8 mouse cellular contexts compared by ENCODE assay signal in genomic region chr11:53762827-53763495, GRCm38 (mm10). TPM values are rescaled to one million over a fixed set of nuclear protein-coding genes. Genes with fewer than 3 reads are reported as not detected.
DNase-seq lines count a peak whose midpoint lies in the region; ATAC-seq and TF ChIP-seq lines count a peak whose summit lies in the region.

No protein-coding gene starts in this region.

- peak overlapping the region; percentile 93 for H3K27ac ChIP-seq in heart, embryonic 15.5 days
- peak overlapping the region; percentile 99 for H3K27ac ChIP-seq in lung, postnatal 0 days (ENCODE audit: low read length)

- H3K9me3 ChIP-seq in heart, embryonic 15.5 days (replicated peaks), result no peaks in the 10 kb centered on the region
- no peaks in the 10 kb centered on the region for H3K9me3 ChIP-seq in lung, postnatal 0 days (ENCODE audit: low read length)

- no peaks in the 10 kb centered on the region for H3K36me3 ChIP-seq in heart, embryonic 15.5 days
- no peaks in the 10 kb centered on the region for H3K36me3 ChIP-seq in lung, postnatal 0 days (ENCODE audit: insufficient read depth, low read length)

- no peak for TF ChIP-seq CTCF in lung, postnatal 0 days (IDR thresholded peaks at IDR 0.05)

- peak overlapping the region; percentile 75 for H3K4me2 ChIP-seq in heart, embryonic 15.5 days
- H3K4me2 ChIP-seq in lung, postnatal 0 days (replicated peaks; ENCODE audit: low read depth, low read length), result peak overlapping the region; percentile 63

- TF ChIP-seq EP300 in lung, postnatal 0 days (IDR thresholded peaks at IDR 0.05), result peak; percentile 69

- peak; percentile 16 for ATAC-seq in CD4-positive, CD25-positive, alpha-beta regulatory T cell, adult 4 months
- 0 out of 2 replicates have a peak, but pooled peaks have one; percentile 12 for ATAC-seq in erythroblast, adult 5-6 weeks (replicated peaks; ENCODE audit: low FRiP score, poor library complexity, severe bottlenecking)
- ATAC-seq in heart, embryonic 15.5 days (replicated peaks; ENCODE audit: insufficient number of reproducible peaks, insufficient read depth, low FRiP score, low read depth), result peak; percentile 8; the same call in 1 of the 2 replicates
- ATAC-seq in lung, postnatal 0 days, result peak; percentile 56

- peak overlapping the region; percentile 63 for H3K9ac ChIP-seq in heart, embryonic 15.5 days
- H3K9ac ChIP-seq in lung, postnatal 0 days (replicated peaks; ENCODE audit: low read depth), result peak overlapping the region; percentile 48

- peak; percentile 64 to 85 for DNase-seq in adrenal gland, postnatal 4 days (ENCODE audit: low spot score in 2 of 2)
- peak; percentile 96 for DNase-seq in kidney, postnatal 10 days
- peak; percentile 96 for DNase-seq in lung, postnatal 0 days (ENCODE audit: low spot score)
- peak; percentile 86 for DNase-seq in ovary, postnatal 14 days (ENCODE audit: low spot score)
- DNase-seq in urinary bladder, adult 18-20 months (ENCODE audit: low spot score in 2 of 2), result peak; percentile 83 to 84

- peak overlapping the region; percentile 44 for H3K4me3 ChIP-seq in heart, embryonic 15.5 days
- H3K4me3 ChIP-seq in lung, postnatal 0 days (ENCODE audit: low read depth, low read length), result peak overlapping the region; percentile 30

- 2% methylated on average over 23 of the region's 23 CpGs for WGBS in heart, embryonic 15.5 days
- under 1% methylated on average over 23 of the region's 23 CpGs for WGBS in lung, postnatal 0 days

- H3K27me3 ChIP-seq in heart, embryonic 15.5 days, result no peaks in the 10 kb centered on the region
- H3K27me3 ChIP-seq in lung, postnatal 0 days (replicated peaks; ENCODE audit: insufficient read depth, low read length), result no peaks in the 10 kb centered on the region

- peaks cover 59% of the 10 kb centered on the region for H3K4me1 ChIP-seq in heart, embryonic 15.5 days (replicated peaks)
- H3K4me1 ChIP-seq in lung, postnatal 0 days (ENCODE audit: insufficient read depth, low read depth, low read length), result peaks cover 33% of the 10 kb centered on the region

RNA-seq across cellular contexts. Expression of gene Irf1, which starts 6.9 kb away (rescaled TPM):
- polyA plus RNA-seq in CD4-positive, CD25-positive, alpha-beta regulatory T cell, adult 4 months (2017; shearing (Covaris generic)), result 100 to 1,000 TPM; 310 to 397 TPM
- total RNA-seq in adrenal gland, postnatal 4 days (2021), result 10 to 100 TPM; 33.6 to 40.2 TPM
- total RNA-seq in erythroblast, adult 5-6 weeks (2015; ENCODE audit: low replicate concordance), result 8.8 and 17.8 TPM in 2 replicates
- total RNA-seq in erythroblast, adult 5-6 weeks (2017; ENCODE audit: low replicate concordance), result 15.9 and 22.7 TPM in 2 replicates
- polyA plus RNA-seq in heart, embryonic 15.5 days (2015; fragmentation: Nextera tagmentation; extraction: Ambion mirVana), result 10.2 and 24.9 TPM in 2 replicates
- polyA plus RNA-seq in lung, postnatal 0 days (2015; fragmentation: Nextera tagmentation; extraction: Ambion mirVana), result 52.5 and 64.9 TPM in 2 replicates

RNA-seq across cellular contexts. Expression of gene Gm17334, which starts 10.0 kb away (rescaled TPM):
- polyA plus RNA-seq in CD4-positive, CD25-positive, alpha-beta regulatory T cell, adult 4 months (2017; shearing (Covaris generic)), result 1 to 10 TPM; 6.1 to 9.8 TPM
- 1 to 10 TPM in 1 of 2 experiments, under 1 TPM in 1; 0.82 to 1.1 TPM for total RNA-seq in adrenal gland, postnatal 4 days (2021)
- total RNA-seq in erythroblast, adult 5-6 weeks (2015; ENCODE audit: low replicate concordance), result not detected in 2 replicates
- total RNA-seq in erythroblast, adult 5-6 weeks (2017; ENCODE audit: low replicate concordance), result not detected in 2 replicates
- 0.15 TPM in 1 of 2 replicates, not detected in the other for polyA plus RNA-seq in heart, embryonic 15.5 days (2015; fragmentation: Nextera tagmentation; extraction: Ambion mirVana)
- 0.46 and 0.61 TPM in 2 replicates for polyA plus RNA-seq in lung, postnatal 0 days (2015; fragmentation: Nextera tagmentation; extraction: Ambion mirVana)

RNA-seq across cellular contexts. Expression of gene Il5, which starts 42.4 kb away (rescaled TPM):
- polyA plus RNA-seq in CD4-positive, CD25-positive, alpha-beta regulatory T cell, adult 4 months (2017; shearing (Covaris generic)), result not detected
- not detected for total RNA-seq in adrenal gland, postnatal 4 days (2021)
- not detected in 2 replicates for total RNA-seq in erythroblast, adult 5-6 weeks (2015; ENCODE audit: low replicate concordance)
- total RNA-seq in erythroblast, adult 5-6 weeks (2017; ENCODE audit: low replicate concordance), result not detected in 2 replicates
- not detected in 2 replicates for polyA plus RNA-seq in heart, embryonic 15.5 days (2015; fragmentation: Nextera tagmentation; extraction: Ambion mirVana)
- polyA plus RNA-seq in lung, postnatal 0 days (2015; fragmentation: Nextera tagmentation; extraction: Ambion mirVana), result not detected in 2 replicates

RNA-seq across cellular contexts. Expression of gene Rad50, which starts 55.8 kb away (rescaled TPM):
- 10 to 100 TPM; 47.8 to 50.7 TPM for polyA plus RNA-seq in CD4-positive, CD25-positive, alpha-beta regulatory T cell, adult 4 months (2017; shearing (Covaris generic))
- 10 to 100 TPM; 21.5 to 24.4 TPM for total RNA-seq in adrenal gland, postnatal 4 days (2021)
- total RNA-seq in erythroblast, adult 5-6 weeks (2015; ENCODE audit: low replicate concordance), result 12.5 and 14.2 TPM in 2 replicates
- total RNA-seq in erythroblast, adult 5-6 weeks (2017; ENCODE audit: low replicate concordance), result 12.3 and 22.3 TPM in 2 replicates
- polyA plus RNA-seq in heart, embryonic 15.5 days (2015; fragmentation: Nextera tagmentation; extraction: Ambion mirVana), result 17.3 and 19.5 TPM in 2 replicates
- polyA plus RNA-seq in lung, postnatal 0 days (2015; fragmentation: Nextera tagmentation; extraction: Ambion mirVana), result 18.1 and 19.4 TPM in 2 replicates

Comparison
In these comparisons a context has a peak if more than half of its experiments do, and no peak if none do; other contexts are left out.
1. Peak in every context shown above with its lines: DNase-seq, ATAC-seq, H3K4me3 ChIP-seq and H3K27ac ChIP-seq.